Mouse (Mus musculus): ENCODE data around the gene Fth1. TPM values are rescaled to one million over a fixed set of nuclear protein-coding genes. Genes with fewer than 3 reads are reported as not detected.

Gene Fth1
- polyA plus RNA-seq, 1 experiment from 2014 or later, result 1,859 TPM

DNA sequence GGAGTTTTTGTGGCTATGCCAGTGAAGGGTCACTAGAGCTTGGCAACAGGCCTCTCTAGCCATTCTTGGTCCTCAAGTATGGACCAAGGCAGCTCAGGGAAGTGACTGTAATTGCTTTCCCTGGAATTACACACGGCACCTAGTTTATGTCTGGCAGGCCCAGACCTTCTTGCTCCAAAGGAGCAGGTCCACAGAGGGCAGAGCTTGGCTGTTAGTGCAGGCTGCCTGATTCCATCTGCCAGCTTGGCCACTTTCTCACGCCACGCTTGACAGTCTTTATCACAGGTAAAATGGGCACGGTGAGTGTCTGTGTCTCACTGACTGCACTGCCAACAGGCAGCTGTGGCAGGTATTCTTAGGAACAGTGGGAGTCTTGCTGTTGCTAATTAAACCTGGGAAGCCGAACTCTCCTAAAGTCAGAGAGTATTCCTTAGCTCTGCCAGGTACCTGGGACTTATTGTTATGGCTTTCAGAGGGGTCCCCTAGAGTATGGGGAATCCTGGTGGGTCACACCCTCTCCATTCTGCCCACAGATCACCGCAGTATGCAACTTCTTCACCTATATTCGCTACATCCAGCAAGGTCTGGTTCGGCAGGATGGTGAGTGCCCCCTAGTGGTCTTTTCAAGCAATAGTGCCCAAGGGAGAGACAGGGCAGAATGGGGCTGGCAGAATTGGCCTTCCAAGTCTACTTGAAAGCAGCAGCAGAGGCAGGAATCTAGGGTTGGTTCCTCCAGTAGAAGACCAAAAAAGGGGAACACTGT is 53.0 kb downstream of the Fth1 start:
- no peak overlapping the region for H3K27ac ChIP-seq (replicated peaks in 1 of 2; ENCODE audit: control insufficient read depth in 1 of 2, insufficient read depth in 1 of 2, low read depth in 2 of 2, low read length in 2 of 2)
- no peak overlapping the region for H3K9ac ChIP-seq (ENCODE audit: low read length)
- no peak overlapping the region for H3K4me2 ChIP-seq (ENCODE audit: low read length)
- H3K36me3 ChIP-seq (ENCODE audit: control insufficient read depth, insufficient read depth, low read length), result peaks cover 54% of the 10 kb centered on the region
- H3K9me3 ChIP-seq (ENCODE audit: control insufficient read depth, low read length), result no peaks in the 10 kb centered on the region
- H3K4me1 ChIP-seq (ENCODE audit: control insufficient read depth in 2 of 2, insufficient read depth in 2 of 2, low read length in 2 of 2), result peaks cover 5 to 19% of the 10 kb centered on the region in 2 experiments
- ATAC-seq (ENCODE audit: insufficient number of reproducible peaks, insufficient read depth, low FRiP score, low read depth), result no peak
- WGBS, result 36% methylated on average over 8 of the region's 8 CpGs
- H3K27me3 ChIP-seq (ENCODE audit: control insufficient read depth, insufficient read depth, low read length), result no peaks in the 10 kb centered on the region
- H3K4me3 ChIP-seq (ENCODE audit: control insufficient read depth in 1 of 2, insufficient read depth in 1 of 2, low read depth in 1 of 2, low read length in 2 of 2), result no peak overlapping the region

DNA sequence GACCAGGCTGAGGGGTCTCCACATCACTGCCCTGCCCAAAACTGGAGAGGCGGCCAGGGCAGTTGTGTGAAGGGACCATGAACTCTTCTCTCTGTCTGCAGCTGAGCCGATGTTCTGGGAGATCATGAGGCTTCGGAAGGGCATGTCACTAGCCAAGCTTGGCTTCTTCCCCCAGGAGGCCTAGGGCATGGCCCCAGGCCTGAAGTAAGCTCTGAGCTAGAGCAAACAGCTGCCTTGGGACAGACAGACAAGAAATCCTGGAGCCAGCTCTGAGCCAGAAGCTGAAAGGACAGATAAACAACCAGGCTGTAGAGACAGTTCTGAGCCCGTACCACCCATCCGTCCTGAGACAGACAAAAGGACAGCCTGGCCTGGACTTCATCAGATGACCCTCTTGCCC is 54.0 kb downstream of the Fth1 start:
- no peak overlapping the region for H3K4me2 ChIP-seq (ENCODE audit: low read length)
- H3K36me3 ChIP-seq (ENCODE audit: control insufficient read depth, insufficient read depth, low read length), result peaks cover 45% of the 10 kb centered on the region
- no peaks in the 10 kb centered on the region for H3K27me3 ChIP-seq (ENCODE audit: control insufficient read depth, insufficient read depth, low read length)
- WGBS, result 78% methylated on average over 5 of the region's 5 CpGs
- peaks cover 13 to 28% of the 10 kb centered on the region in 2 experiments for H3K4me1 ChIP-seq (ENCODE audit: control insufficient read depth in 2 of 2, insufficient read depth in 2 of 2, low read length in 2 of 2)
- no peak for ATAC-seq (ENCODE audit: insufficient number of reproducible peaks, insufficient read depth, low FRiP score, low read depth)
- no peak overlapping the region for H3K27ac ChIP-seq (replicated peaks in 1 of 2; ENCODE audit: control insufficient read depth in 1 of 2, insufficient read depth in 1 of 2, low read depth in 2 of 2, low read length in 2 of 2)
- H3K9me3 ChIP-seq (ENCODE audit: control insufficient read depth, low read length), result no peaks in the 10 kb centered on the region
- no peak overlapping the region for H3K4me3 ChIP-seq (ENCODE audit: control insufficient read depth in 1 of 2, insufficient read depth in 1 of 2, low read depth in 1 of 2, low read length in 2 of 2)
- no peak overlapping the region for H3K9ac ChIP-seq (ENCODE audit: low read length)

Other genes with a start within 250 kb of the Fth1 start
- gene Scgb2a2, start 133.0 kb upstream of the Fth1 start, polyA plus RNA-seq (2014; fragmentation: Nextera tagmentation; extraction: Ambion mirVana), result not detected in 2 replicates
- gene Incenp, start 81.0 kb upstream of the Fth1 start, polyA plus RNA-seq (2014; fragmentation: Nextera tagmentation; extraction: Ambion mirVana), result 51.7 and 52.2 TPM in 2 replicates
- 0.24 and 0.40 TPM in 2 replicates for gene Best1, start 21.0 kb downstream of the Fth1 start, polyA plus RNA-seq (2014; fragmentation: Nextera tagmentation; extraction: Ambion mirVana)
- gene Rab3il1, start 21.1 kb downstream of the Fth1 start, polyA plus RNA-seq (2014; fragmentation: Nextera tagmentation; extraction: Ambion mirVana), result 27.6 and 27.7 TPM in 2 replicates
- gene Fads3, start 61.0 kb downstream of the Fth1 start, polyA plus RNA-seq (2014; fragmentation: Nextera tagmentation; extraction: Ambion mirVana), result 25.3 and 32.5 TPM in 2 replicates
- gene Fads2, start 121.1 kb downstream of the Fth1 start, polyA plus RNA-seq (2014; fragmentation: Nextera tagmentation; extraction: Ambion mirVana), result 11.4 and 15.0 TPM in 2 replicates
- 39.8 and 44.2 TPM in 2 replicates for gene Fads1, start 202.3 kb downstream of the Fth1 start, polyA plus RNA-seq (2014; fragmentation: Nextera tagmentation; extraction: Ambion mirVana)
- 458 and 491 TPM in 2 replicates for gene Tmem258, start 223.4 kb downstream of the Fth1 start, polyA plus RNA-seq (2014; fragmentation: Nextera tagmentation; extraction: Ambion mirVana)
- gene Fen1, start 223.6 kb downstream of the Fth1 start, polyA plus RNA-seq (2014; fragmentation: Nextera tagmentation; extraction: Ambion mirVana), result 36.7 and 37.6 TPM in 2 replicates

Measured in heart, embryonic 14.5 days (tissue).